Mouse (Mus musculus) limb, embryonic 14.5 days (tissue): ENCODE measurements around the gene Wif1. TPM values are rescaled to one million over a fixed set of nuclear protein-coding genes. Genes with fewer than 3 reads are reported as not detected.

Experiments
- ATAC-seq: fragments of 200-750 bp; cut with Nextera tagmentation; 2 replicates; pipeline ENCODE4 v1.8.0; 2017; ENCODE audit warnings: low read depth, moderate number of reproducible peaks, moderate TSS enrichment; ENCODE audit not compliant: low FRiP score
- DNase-seq: peaks from one replicate; pipeline ENCODE4 v3.0.0-alpha.2; 2015; ENCODE audit warnings: low spot score
- H3K27ac ChIP-seq: fragments of 300-500 bp; sonication (generic); replicated peaks from 2 replicates; pipeline ENCODE4 v1.5.1; 2014; ENCODE audit warnings: low read depth, mild to moderate bottlenecking, low read length, moderate library complexity, mixed read lengths
- H3K27me3 ChIP-seq: fragments of 300-500 bp; sonication (generic); 2 replicates; pipeline ENCODE4 v1.6.1; 2014; ENCODE audit warnings: low read length, mixed read lengths; ENCODE audit not compliant: control insufficient read depth, insufficient read depth
- H3K36me3 ChIP-seq: fragments of 300-500 bp; sonication (generic); 2 replicates; pipeline ENCODE4 v1.6.1; 2014; ENCODE audit warnings: mild to moderate bottlenecking, low read length, moderate library complexity, mixed read lengths; ENCODE audit not compliant: control insufficient read depth, insufficient read depth
- H3K4me1 ChIP-seq: fragments of 300-500 bp; sonication (generic); 2 replicates; pipeline ENCODE4 v1.6.1; 2014; ENCODE audit warnings: antibody characterized with exemption, low read length, mixed read lengths; ENCODE audit not compliant: control insufficient read depth, insufficient read depth
- H3K4me2 ChIP-seq: fragments of 300-500 bp; sonication (generic); replicated peaks from 2 replicates; pipeline ENCODE4 v1.6.1; 2014; ENCODE audit warnings: low read depth, mild to moderate bottlenecking, low read length, moderate library complexity; ENCODE audit not compliant: severe bottlenecking
- H3K4me3 ChIP-seq: fragments of 300-500 bp; sonication (generic); replicated peaks from 2 replicates; pipeline ENCODE4 v1.5.1; 2014; ENCODE audit warnings: low read length
- H3K9ac ChIP-seq: fragments of 300-500 bp; sonication (generic); 2 replicates; pipeline ENCODE4 v1.6.1; 2014; ENCODE audit warnings: mild to moderate bottlenecking, low read depth, low read length, moderate library complexity; ENCODE audit not compliant: severe bottlenecking
- H3K9me3 ChIP-seq: fragments of 300-500 bp; sonication (generic); 2 replicates; pipeline ENCODE4 v1.6.1; 2016; ENCODE audit warnings: low read length; ENCODE audit not compliant: control insufficient read depth
- POLR2A ChIP-seq: fragments of 200-500 bp; IDR thresholded peaks from 2 replicates; pipeline ENCODE4 v1.8.0; 2012; ENCODE audit warnings: inconsistent platforms, mild to moderate bottlenecking, moderate library complexity, borderline replicate concordance; ENCODE audit not compliant: insufficient read depth, insufficient read length; ENCODE audit errors: extremely low read depth
- WGBS: fragments of 180-500 bp; shearing (Covaris S2); extraction: QIAGEN DNeasy Blood & Tissue Kit; methylation state at CpG from one replicate; pipeline ENCODE4 v1.1.7; 2014; 5-methylcytosine and 5-hydroxymethylcytosine counted together
- polyA plus RNA-seq, 2 experiments: library from polyadenylated mRNA; depleted of rRNA in 1 of 2; stranded (reverse) in 1 of 2; unstranded in 1 of 2; fragments of >200 nt; fragmentation: Nextera tagmentation in 1 of 2; extraction: Ambion mirVana in 1 of 2; gene quantifications; 2 replicates each; pipeline versions ENCODE4 v1.2.1 to v1.2.3; 2012 to 2014

Gene Wif1
- polyA plus RNA-seq, 2 experiments, result 54.3 to 75.1 TPM

DNA sequence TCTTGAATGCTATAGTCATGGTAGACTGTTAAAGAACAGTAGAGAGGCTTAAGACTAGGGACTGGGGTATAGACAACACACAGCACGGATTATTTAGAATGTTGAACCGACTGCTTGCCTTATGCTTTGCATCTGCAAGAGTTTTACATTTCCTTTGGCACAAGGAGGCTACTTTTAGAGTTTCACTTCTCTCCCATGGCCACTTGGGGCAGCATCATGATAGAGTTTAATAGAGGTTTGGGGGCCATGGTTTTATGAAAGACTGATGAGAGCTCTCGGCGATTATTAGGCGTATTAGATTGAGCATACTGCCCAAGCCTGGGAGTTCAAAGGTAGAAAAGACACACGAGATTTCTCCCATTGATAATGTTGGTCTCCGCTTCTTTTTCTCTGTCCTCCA lies 37.0 kb downstream of the Wif1 start:
- peak; percentile 33 for DNase-seq
- 59% methylated on average over 7 of the region's 7 CpGs for WGBS
- Histone ChIP-seq H3K27ac (no peak overlapping the region), H3K9me3 (no peaks in the 10 kb centered on the region), H3K36me3 (no peaks in the 10 kb centered on the region), H3K4me3 (no peak overlapping the region), H3K27me3 (no peaks in the 10 kb centered on the region), H3K4me1 (peaks cover 11% of the 10 kb centered on the region), H3K4me2 (no peak overlapping the region), H3K9ac (no peak overlapping the region)
- no peak for ATAC-seq
- no peak for TF ChIP-seq POLR2A

DNA sequence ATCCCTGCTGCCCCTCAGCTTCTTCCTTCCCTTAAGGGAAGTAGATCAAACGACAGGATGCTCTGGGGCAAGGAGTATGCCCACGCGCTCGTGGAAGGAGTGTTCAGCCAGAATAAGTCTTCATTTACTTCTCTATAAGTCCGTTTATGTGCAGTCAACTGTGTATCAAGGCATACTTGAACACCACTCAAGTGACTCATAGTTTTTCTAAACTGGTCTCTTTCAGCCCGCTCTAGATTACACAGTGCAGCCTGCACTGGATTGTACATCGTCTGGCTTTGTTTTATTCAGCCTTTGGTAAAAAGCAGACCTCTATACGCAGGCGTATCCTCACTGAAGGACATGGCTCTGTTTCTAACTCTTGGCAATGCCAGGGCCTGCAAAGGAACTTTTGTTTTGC lies 46.7 kb downstream of the Wif1 start:
- H3K36me3 ChIP-seq, result peaks cover 8% of the 10 kb centered on the region; the same call in 1 of the 2 replicates
- H3K9me3 ChIP-seq, result no peaks in the 10 kb centered on the region
- H3K4me1 ChIP-seq, result peaks cover 6% of the 10 kb centered on the region; the same call in 1 of the 2 replicates
- 74% methylated on average over 9 of the region's 9 CpGs for WGBS
- no peak overlapping the region for H3K9ac ChIP-seq
- H3K4me2 ChIP-seq, result no peak overlapping the region
- ATAC-seq, result no peak
- no peak for DNase-seq
- H3K4me3 ChIP-seq, result no peak overlapping the region
- H3K27ac ChIP-seq, result no peak overlapping the region
- no peaks in the 10 kb centered on the region for H3K27me3 ChIP-seq
- no peak for TF ChIP-seq POLR2A

DNA sequence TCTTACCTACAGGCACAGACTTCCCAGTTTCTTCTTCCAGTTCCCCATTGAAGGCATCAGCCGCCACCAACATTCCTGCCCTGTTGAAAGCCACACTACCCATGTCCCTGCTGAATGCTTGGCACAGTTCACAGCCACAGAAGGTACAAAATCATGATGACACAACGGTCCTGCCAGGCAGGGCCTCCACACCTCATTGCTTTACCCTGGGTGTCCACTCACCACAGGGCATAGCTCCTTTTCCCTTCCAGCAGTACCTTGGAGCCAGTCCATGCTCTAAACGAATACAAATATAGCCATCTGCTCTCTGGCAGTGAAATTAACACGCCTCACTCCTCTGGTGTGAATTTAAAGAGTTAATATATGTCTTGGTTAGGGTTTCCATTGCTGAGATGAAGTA lies 49.1 kb downstream of the Wif1 start:
- WGBS, result 94% methylated on average over 4 of the region's 4 CpGs
- ATAC-seq (no peak), DNase-seq (no peak)
- Histone ChIP-seq H3K4me3 (no peak overlapping the region), H3K9ac (no peak overlapping the region), H3K27ac (no peak overlapping the region), H3K36me3 (peaks cover 11% of the 10 kb centered on the region), H3K4me2 (no peak overlapping the region), H3K9me3 (no peaks in the 10 kb centered on the region), H3K27me3 (no peaks in the 10 kb centered on the region), H3K4me1 (peaks cover 6% of the 10 kb centered on the region; the same call in 1 of the 2 replicates)
- no peak for TF ChIP-seq POLR2A

- no peak for DNase-seq
- 67% methylated on average over 10 of the region's 10 CpGs for WGBS
- ATAC-seq, result no peak
Observed at GRCm38 (mm10) chr10:121083512-121083911, 49.8 kb downstream of the Wif1 start.

DNA sequence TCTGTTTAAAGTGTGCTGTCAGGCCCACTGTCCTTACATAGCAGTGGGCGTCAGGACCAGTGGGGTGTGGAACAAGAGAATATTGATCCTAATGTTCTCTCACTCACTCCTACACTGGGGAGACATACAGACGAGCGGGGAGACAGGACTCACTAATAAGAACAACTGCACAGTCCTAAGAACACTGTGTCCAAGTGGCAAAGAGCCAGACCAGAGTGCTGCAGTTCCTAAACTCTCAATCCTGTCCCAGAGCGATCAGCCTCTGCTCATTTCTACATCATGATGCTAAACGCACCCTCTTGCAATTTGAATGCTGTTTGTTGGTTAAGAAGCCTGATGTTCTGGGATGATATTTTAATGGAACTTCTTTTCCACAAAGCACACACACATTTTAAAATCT lies 54.9 kb downstream of the Wif1 start:
- H3K4me3 ChIP-seq, result no peak overlapping the region
- peaks cover 6% of the 10 kb centered on the region; the same call in 1 of the 2 replicates for H3K4me1 ChIP-seq
- no peak overlapping the region for H3K27ac ChIP-seq
- WGBS, result 73% methylated on average over 5 of the region's 5 CpGs
- no peaks in the 10 kb centered on the region for H3K27me3 ChIP-seq
- H3K4me2 ChIP-seq, result no peak overlapping the region
- no peaks in the 10 kb centered on the region for H3K9me3 ChIP-seq
- H3K9ac ChIP-seq, result no peak overlapping the region
- ATAC-seq (no peak; the same call in 1 of the 2 replicates), DNase-seq (no peak)
- no peak for TF ChIP-seq POLR2A
- H3K36me3 ChIP-seq, result peaks cover 3% of the 10 kb centered on the region; the same call in 1 of the 2 replicates

More at GRCm38 (mm10) chr10:121083512-121083911, 49.8 kb downstream of the Wif1 start:
- Histone ChIP-seq H3K27me3 (no peaks in the 10 kb centered on the region), H3K9ac (no peak overlapping the region), H3K4me3 (no peak overlapping the region), H3K9me3 (no peaks in the 10 kb centered on the region), H3K27ac (no peak overlapping the region), H3K4me2 (no peak overlapping the region), H3K36me3 (peaks cover 11% of the 10 kb centered on the region), H3K4me1 (peaks cover 6% of the 10 kb centered on the region; the same call in 1 of the 2 replicates)
- no peak for TF ChIP-seq POLR2A
